Mouse (Mus musculus): Measurements from ENCODE around the gene Sobp. TPM values are rescaled to one million over a fixed set of nuclear protein-coding genes. Genes with fewer than 3 reads are reported as not detected.

Sobp gene
- polyA plus RNA-seq, 1 experiment = 2.6 TPM

DNA sequence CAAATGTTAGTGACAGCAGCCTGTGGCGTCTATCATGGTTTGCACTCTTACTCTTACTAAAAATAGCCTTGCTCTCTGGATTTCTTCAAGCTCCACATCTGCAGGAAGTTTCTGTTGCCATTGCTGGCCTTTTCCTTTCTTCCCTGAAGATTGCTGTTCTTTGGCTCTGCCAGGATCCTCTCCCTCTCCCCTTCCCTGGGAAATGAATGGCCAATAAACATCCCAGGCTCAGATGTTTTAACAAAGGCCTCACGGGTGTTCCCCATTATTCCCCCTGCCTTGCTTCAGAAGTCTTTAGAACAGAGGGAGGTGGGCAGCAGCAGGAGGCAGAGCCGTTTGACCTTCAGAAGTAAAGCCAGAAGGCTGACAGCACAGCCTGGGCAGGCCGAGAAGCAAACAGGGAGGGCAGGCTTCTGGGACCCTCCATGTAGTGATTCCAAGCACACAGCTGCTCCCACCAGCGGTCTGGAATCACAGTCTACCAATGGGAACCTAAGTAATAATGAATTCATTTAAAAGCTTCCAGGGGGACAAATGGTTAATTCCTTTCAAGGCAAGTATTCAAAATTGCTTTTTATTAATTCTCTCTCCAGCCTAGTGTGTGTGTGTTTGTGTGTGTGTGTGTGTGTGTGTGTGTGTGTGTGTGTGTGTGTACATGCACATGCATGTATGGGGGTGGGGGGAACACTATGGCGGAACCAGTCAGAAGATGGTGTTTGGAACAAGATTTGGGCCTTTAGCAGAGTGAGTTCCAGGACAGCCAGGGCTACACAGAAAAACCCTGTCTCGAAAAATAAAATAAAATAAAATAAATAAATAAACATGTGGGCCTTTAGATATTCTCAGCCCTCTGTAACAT is 130.8 kb downstream of the Sobp start:
- TF ChIP-seq CTCF (IDR thresholded peaks at IDR 0.05; ENCODE audit: borderline replicate concordance, insufficient read depth, low read length) = no peak
- no peak for TF ChIP-seq POLR2A (IDR thresholded peaks at IDR 0.05; ENCODE audit: low read depth, low read length)
- Histone ChIP-seq H3K4me1 (ENCODE audit: control insufficient read depth, insufficient read depth, low read length) (no peaks in the 10 kb centered on the region), H3K27ac (ENCODE audit: insufficient read depth, low read length) (no peak overlapping the region), H3K4me3 (ENCODE audit: insufficient read depth, low read length) (no peak overlapping the region)

DNA sequence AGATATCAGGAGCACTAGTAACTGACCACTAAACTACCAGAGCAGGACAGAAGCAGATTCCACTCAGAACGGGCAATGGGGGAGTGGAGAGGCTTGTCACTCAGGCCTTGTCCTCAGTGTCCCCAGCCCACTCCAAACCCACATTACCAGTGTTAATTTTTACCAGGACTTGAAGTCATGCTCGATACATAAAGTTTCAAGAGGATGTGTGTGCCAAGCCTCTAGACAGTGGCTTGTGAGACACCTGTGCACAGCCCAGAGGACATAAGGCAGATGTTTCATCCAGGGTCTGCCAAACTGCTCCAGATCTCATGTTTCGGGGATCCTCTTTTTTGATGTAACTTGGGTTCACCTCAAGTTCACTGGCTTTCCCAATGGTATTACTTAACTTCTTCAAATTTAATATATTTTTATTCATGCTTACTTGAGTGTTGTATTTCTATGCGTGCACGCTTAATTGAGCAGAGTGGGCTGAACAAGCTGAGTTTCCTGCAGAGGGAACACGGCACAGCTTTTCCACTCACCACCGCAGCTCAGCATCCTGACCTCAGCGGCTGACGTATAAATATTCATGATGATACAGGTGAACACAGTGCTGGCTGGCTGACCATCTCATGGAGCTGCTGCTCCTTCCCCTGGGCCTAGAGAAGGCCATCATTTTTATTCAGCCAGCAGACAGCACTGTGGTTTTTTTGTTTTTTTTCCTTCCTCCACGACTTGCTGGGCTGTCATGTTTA is 131.6 kb downstream of the Sobp start:
- no peak overlapping the region for H3K4me3 ChIP-seq (ENCODE audit: insufficient read depth, low read length)
- no peaks in the 10 kb centered on the region for H3K4me1 ChIP-seq (ENCODE audit: control insufficient read depth, insufficient read depth, low read length)
- no peak for TF ChIP-seq CTCF (IDR thresholded peaks at IDR 0.05; ENCODE audit: borderline replicate concordance, insufficient read depth, low read length)
- no peak for TF ChIP-seq POLR2A (IDR thresholded peaks at IDR 0.05; ENCODE audit: low read depth, low read length)
- H3K27ac ChIP-seq (ENCODE audit: insufficient read depth, low read length) = no peak overlapping the region

DNA sequence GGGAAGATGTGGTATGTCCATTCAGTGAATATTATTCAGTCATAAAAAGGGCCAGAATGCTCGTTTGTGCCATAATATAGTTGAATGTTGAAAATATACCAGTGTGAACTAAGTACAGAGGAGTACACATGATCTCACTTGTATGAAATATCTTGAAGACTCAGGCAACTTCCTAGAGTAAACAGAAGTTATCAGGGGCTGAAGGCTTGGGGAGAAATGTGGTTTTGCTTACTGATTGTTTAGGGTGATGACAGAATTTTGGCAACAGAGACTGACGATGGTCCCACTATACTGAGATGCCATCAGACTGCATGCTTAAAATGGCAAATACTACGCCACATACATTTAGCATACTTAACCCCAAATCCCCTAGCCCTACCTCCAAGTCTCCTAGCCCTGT is 132.5 kb downstream of the Sobp start:
- no peak overlapping the region for H3K27ac ChIP-seq (ENCODE audit: insufficient read depth, low read length)
- no peak for TF ChIP-seq POLR2A (IDR thresholded peaks at IDR 0.05; ENCODE audit: low read depth, low read length)
- TF ChIP-seq CTCF (IDR thresholded peaks at IDR 0.05; ENCODE audit: borderline replicate concordance, insufficient read depth, low read length) = no peak
- H3K4me3 ChIP-seq (ENCODE audit: insufficient read depth, low read length) = no peak overlapping the region
- no peaks in the 10 kb centered on the region for H3K4me1 ChIP-seq (ENCODE audit: control insufficient read depth, insufficient read depth, low read length)

DNA sequence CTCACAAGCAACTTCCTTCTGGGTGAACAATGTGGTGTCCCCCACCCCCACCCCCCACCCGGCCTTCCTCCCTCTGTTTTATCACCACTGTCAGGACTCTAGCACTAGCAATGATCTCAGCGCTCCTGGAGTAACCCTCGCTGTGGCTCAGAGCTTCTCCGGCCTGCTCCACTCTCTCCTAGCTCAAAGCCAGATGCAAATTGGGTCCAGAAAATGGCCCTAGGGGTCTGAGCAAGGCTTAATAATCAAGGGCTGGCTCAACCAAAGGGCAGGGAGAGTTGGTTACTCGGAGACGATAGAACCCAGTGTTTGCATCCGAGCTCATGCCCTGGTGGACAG is 136.9 kb downstream of the Sobp start:
- Histone ChIP-seq H3K4me3 (ENCODE audit: insufficient read depth, low read length) (no peak overlapping the region), H3K27ac (ENCODE audit: insufficient read depth, low read length) (no peak overlapping the region), H3K4me1 (ENCODE audit: control insufficient read depth, insufficient read depth, low read length) (no peaks in the 10 kb centered on the region)
- TF ChIP-seq CTCF (IDR thresholded peaks at IDR 0.05; ENCODE audit: borderline replicate concordance, insufficient read depth, low read length) (no peak), POLR2A (IDR thresholded peaks at IDR 0.05; ENCODE audit: low read depth, low read length) (no peak)

DNA sequence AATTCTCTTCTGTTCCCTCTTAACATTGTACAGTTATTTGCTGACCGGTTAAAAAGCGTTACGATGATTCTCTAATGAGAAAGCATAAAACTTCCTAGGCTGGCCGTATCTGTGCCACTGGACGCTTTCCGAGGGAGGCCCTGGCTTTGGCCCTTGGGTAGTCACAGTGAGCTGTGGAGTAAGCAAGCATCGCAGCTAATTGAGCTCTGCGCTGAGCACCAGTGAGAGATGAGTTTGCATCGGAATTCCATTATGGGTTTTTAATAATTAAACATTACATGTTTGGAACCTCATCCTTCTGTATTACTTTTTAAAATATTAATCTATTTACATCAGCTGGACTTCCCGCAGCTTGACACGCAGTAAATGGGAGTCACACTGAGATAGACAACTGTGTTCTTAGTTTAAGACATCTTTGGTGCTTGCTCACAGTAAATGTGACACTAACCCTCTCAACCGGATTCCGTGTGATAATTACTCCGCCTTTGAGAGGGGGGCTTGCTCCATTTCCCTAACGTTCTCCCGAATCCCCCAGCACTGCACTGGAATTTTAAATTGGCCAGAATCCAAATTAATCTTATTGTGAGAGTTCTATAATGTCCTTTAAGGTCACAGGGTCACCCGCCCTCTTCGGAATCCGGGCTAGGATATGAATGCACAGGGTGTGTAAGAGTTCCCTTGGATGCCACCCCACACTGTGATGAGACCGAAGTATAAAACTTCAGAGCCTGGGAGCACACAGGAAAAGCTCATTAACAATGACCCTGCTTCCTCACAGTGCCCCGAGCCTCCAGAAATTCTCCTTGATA is 137.5 kb downstream of the Sobp start:
- H3K4me1 ChIP-seq (ENCODE audit: control insufficient read depth, insufficient read depth, low read length) = no peaks in the 10 kb centered on the region
- H3K27ac ChIP-seq (ENCODE audit: insufficient read depth, low read length) = no peak overlapping the region
- TF ChIP-seq POLR2A (IDR thresholded peaks at IDR 0.05; ENCODE audit: low read depth, low read length) = no peak
- TF ChIP-seq CTCF (IDR thresholded peaks at IDR 0.05; ENCODE audit: borderline replicate concordance, insufficient read depth, low read length) = no peak
- no peak overlapping the region for H3K4me3 ChIP-seq (ENCODE audit: insufficient read depth, low read length)

DNA sequence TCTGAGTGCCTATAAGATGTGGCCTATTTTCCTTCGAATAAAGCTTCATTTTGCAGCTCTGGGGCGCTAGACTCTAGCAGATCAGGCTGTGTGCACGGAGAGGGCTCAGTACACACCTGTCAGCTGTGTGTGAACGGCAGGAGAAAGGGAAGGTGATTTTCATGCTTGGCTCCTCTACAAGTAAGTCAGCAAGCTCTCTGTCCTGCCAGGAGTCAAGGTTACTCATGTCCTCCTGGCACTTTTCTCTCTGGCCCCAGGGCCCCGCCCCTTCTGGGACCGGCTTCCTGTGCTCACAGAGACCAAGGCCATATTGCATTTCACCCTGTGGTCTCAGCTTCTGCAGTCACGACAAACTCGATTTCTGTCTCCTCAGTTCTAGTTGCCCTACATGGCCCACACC is 138.8 kb downstream of the Sobp start:
- Histone ChIP-seq H3K4me3 (ENCODE audit: insufficient read depth, low read length) (no peak overlapping the region), H3K4me1 (ENCODE audit: control insufficient read depth, insufficient read depth, low read length) (no peaks in the 10 kb centered on the region), H3K27ac (ENCODE audit: insufficient read depth, low read length) (no peak overlapping the region)
- TF ChIP-seq CTCF (IDR thresholded peaks at IDR 0.05; ENCODE audit: borderline replicate concordance, insufficient read depth, low read length) (no peak), POLR2A (IDR thresholded peaks at IDR 0.05; ENCODE audit: low read depth, low read length) (no peak)

DNA sequence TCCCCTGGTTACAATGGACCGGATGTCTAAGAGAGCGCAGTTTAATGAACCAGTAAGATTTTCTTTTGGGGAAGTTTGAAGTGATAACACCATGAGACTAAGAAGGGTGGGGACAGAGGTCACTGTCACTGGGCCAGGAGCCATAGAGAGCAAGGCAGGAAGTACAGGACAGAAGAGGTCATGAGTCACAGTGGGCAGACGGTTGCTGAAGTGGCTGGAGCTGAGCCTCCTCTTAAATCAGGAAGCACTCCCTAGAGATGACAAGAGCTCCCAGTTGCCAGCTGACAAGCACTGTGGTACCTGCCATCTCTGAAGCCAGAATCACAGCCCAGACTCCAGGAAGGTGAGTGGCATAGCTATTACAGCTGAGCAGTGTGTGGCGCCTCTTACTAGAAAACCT is 139.5 kb downstream of the Sobp start:
- Histone ChIP-seq H3K4me3 (ENCODE audit: insufficient read depth, low read length) (no peak overlapping the region), H3K27ac (ENCODE audit: insufficient read depth, low read length) (no peak overlapping the region), H3K4me1 (ENCODE audit: control insufficient read depth, insufficient read depth, low read length) (no peaks in the 10 kb centered on the region)
- TF ChIP-seq POLR2A (IDR thresholded peaks at IDR 0.05; ENCODE audit: low read depth, low read length) (no peak), CTCF (IDR thresholded peaks at IDR 0.05; ENCODE audit: borderline replicate concordance, insufficient read depth, low read length) (no peak)

DNA sequence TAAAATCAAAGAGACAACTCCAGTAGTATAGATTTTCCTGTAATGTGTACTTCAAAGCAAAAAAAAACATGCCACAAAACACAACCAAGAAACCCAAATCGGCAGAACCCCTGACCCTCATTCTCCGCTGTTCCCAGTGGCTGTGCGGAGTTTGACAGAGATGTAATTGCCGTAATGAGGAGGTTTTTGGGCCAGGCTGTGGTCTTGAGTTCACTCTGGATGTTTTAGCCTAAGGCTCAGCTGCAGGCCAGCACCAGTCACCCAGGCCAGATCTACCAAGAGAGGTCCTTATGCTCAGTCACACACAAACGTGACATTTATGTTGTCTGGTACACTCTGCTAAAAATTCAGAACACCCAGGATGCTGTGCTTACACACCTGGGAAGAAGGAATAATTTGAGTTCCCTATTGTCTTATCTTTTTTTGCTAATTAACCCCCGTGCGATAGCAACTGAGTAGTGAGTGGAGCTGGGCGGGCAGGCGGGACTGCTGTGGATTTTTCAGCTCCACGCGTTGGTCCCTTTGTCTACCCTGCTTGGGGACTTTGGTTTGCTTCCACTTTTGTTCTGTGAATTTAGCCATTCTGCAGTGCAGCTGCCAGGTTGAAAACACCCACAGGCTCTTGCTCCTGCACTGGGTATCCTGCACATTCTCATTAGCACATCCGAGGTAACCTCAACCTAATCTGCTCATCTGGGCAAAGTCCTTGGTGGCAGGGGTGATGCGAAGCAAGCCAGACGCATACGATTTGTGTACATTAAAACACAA is 140.7 kb downstream of the Sobp start:
- TF ChIP-seq CTCF (IDR thresholded peaks at IDR 0.05; ENCODE audit: borderline replicate concordance, insufficient read depth, low read length) (no peak), POLR2A (IDR thresholded peaks at IDR 0.05; ENCODE audit: low read depth, low read length) (no peak)
- no peak overlapping the region for H3K27ac ChIP-seq (ENCODE audit: insufficient read depth, low read length)
- H3K4me3 ChIP-seq (ENCODE audit: insufficient read depth, low read length) = no peak overlapping the region
- no peaks in the 10 kb centered on the region for H3K4me1 ChIP-seq (ENCODE audit: control insufficient read depth, insufficient read depth, low read length)

DNA sequence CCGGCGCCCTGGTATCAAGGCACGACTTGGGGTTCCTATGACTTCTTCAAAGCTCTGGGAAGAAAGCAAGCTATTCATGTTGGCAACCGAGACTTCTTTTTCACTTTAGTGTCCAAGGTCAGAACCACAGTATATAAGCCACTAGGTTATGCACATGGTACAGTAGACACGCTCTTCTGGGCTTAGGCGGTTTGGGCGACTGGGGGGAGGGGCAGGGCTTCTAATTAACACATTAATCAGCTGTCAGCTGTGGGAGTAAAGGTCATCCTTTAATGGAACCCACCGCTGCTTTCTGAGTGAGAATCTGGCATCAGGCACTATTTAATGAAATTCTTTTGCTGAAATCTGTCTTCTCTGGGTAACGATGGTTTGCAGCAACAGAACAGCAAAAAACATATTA is 147.3 kb downstream of the Sobp start:
- H3K4me1 ChIP-seq (ENCODE audit: control insufficient read depth, insufficient read depth, low read length) = no peaks in the 10 kb centered on the region
- no peak overlapping the region for H3K4me3 ChIP-seq (ENCODE audit: insufficient read depth, low read length)
- no peak for TF ChIP-seq POLR2A (IDR thresholded peaks at IDR 0.05; ENCODE audit: low read depth, low read length)
- TF ChIP-seq CTCF (IDR thresholded peaks at IDR 0.05; ENCODE audit: borderline replicate concordance, insufficient read depth, low read length) = no peak
- no peak overlapping the region for H3K27ac ChIP-seq (ENCODE audit: insufficient read depth, low read length)

All from embryonic fibroblast, embryonic 13.5 days (primary cell).